Mouse (Mus musculus) hindbrain, postnatal 0 days (tissue): ENCODE measurements at regions not wholly inside any gene's neighbourhood (a gene's known extent, or its start where the extent isn't known, plus 50 kb on each side); places are given as distances from the start of the nearest gene placed in this dataset.

ENCODE experiments used
- ATAC-seq: fragments of 200-750 bp; cut with Nextera tagmentation; 2 replicates; pipeline ENCODE4 v1.8.0; 2017; ENCODE audit warnings: mild to moderate bottlenecking, moderate TSS enrichment, moderate library complexity
- DNase-seq: peaks from one replicate; pipeline ENCODE4 v3.0.0-alpha.2; 2015; ENCODE audit warnings: low spot score
- H3K27ac ChIP-seq: fragments of 300-500 bp; sonication (generic); 2 replicates; pipeline ENCODE4 v1.5.1; 2014; ENCODE audit warnings: mild to moderate bottlenecking
- H3K27me3 ChIP-seq: fragments of 300-500 bp; sonication (generic); 2 replicates; pipeline ENCODE4 v1.6.1; 2014; ENCODE audit warnings: low read length, mixed read lengths; ENCODE audit not compliant: insufficient read depth
- H3K36me3 ChIP-seq: fragments of 300-500 bp; sonication (generic); 2 replicates; pipeline ENCODE4 v1.6.1; 2014; ENCODE audit warnings: low read length, mixed read lengths; ENCODE audit not compliant: insufficient read depth
- H3K4me1 ChIP-seq: fragments of 300-500 bp; sonication (generic); 2 replicates; pipeline ENCODE4 v1.6.1; 2014; ENCODE audit warnings: antibody characterized with exemption, low read length, mixed read lengths; ENCODE audit not compliant: insufficient read depth
- H3K4me2 ChIP-seq: fragments of 300-500 bp; sonication (generic); 2 replicates; pipeline ENCODE4 v1.6.1; 2014; ENCODE audit warnings: low read depth, mild to moderate bottlenecking, low read length, moderate library complexity, mixed read lengths
- H3K4me3 ChIP-seq: fragments of 300-500 bp; sonication (generic); 2 replicates; pipeline ENCODE4 v1.5.1; 2014; ENCODE audit warnings: low read length
- H3K9ac ChIP-seq: fragments of 300-500 bp; sonication (generic); replicated peaks from 2 replicates; pipeline ENCODE4 v1.6.1; 2014; ENCODE audit warnings: mild to moderate bottlenecking, low read length, moderate library complexity, mixed read lengths
- H3K9me3 ChIP-seq: fragments of 300-500 bp; sonication (generic); 2 replicates; pipeline ENCODE4 v1.6.1; 2016; ENCODE audit warnings: low read length, mixed read lengths
- CTCF ChIP-seq: IDR thresholded peaks from 2 replicates; pipeline ENCODE4 v1.5.1; 2016; ENCODE audit warnings: antibody characterized with exemption, control low read depth, low read depth
- WGBS: fragments of 180-500 bp; shearing (Covaris S2); extraction: QIAGEN DNeasy Blood & Tissue Kit; methylation state at CpG from one replicate; pipeline ENCODE4 v1.1.7; 2014; 5-methylcytosine and 5-hydroxymethylcytosine counted together

GRCm38 (mm10) chr9:87784872-87785271 is 53.8 kb upstream of the Tbx18 start:
- no peaks in the 10 kb centered on the region for H3K4me1 ChIP-seq
- no peak overlapping the region for H3K4me2 ChIP-seq
- H3K9ac ChIP-seq: no peak overlapping the region
- no peak overlapping the region for H3K27ac ChIP-seq
- no peaks in the 10 kb centered on the region for H3K27me3 ChIP-seq
- H3K9me3 ChIP-seq: no peaks in the 10 kb centered on the region
- ATAC-seq: no peak
- DNase-seq: no peak
- 38% methylated on average over 1 of the region's 1 CpGs for WGBS
- no peaks in the 10 kb centered on the region for H3K36me3 ChIP-seq
- no peak overlapping the region for H3K4me3 ChIP-seq
- no peak for TF ChIP-seq CTCF

- no peak for DNase-seq
- H3K9me3 ChIP-seq: no peaks in the 10 kb centered on the region
- 83% methylated on average over 2 of the region's 2 CpGs for WGBS
- no peak overlapping the region for H3K9ac ChIP-seq
- H3K27ac ChIP-seq: no peak overlapping the region
- TF ChIP-seq CTCF: no peak
- no peak overlapping the region for H3K4me3 ChIP-seq
- H3K27me3 ChIP-seq: no peaks in the 10 kb centered on the region
- no peak overlapping the region for H3K4me2 ChIP-seq
- ATAC-seq: no peak
- H3K36me3 ChIP-seq: no peaks in the 10 kb centered on the region
- H3K4me1 ChIP-seq: no peaks in the 10 kb centered on the region
Measured at GRCm38 (mm10) chr9:87811746-87812145, 80.7 kb upstream of the Tbx18 start.

- no peak overlapping the region for H3K4me2 ChIP-seq
- H3K36me3 ChIP-seq: no peaks in the 10 kb centered on the region
- H3K9me3 ChIP-seq: no peaks in the 10 kb centered on the region
- no peak overlapping the region for H3K9ac ChIP-seq
- H3K27me3 ChIP-seq: no peaks in the 10 kb centered on the region
- whole genome bisulfite sequencing: 76% methylated on average over 5 of the region's 5 CpGs
- no peak for ATAC-seq
- no peaks in the 10 kb centered on the region for H3K4me1 ChIP-seq
- no peak overlapping the region for H3K4me3 ChIP-seq
- no peak overlapping the region for H3K27ac ChIP-seq
- no peak for TF ChIP-seq CTCF
- no peak for DNase-seq
Measured at GRCm38 (mm10) chr9:87822276-87822675, 91.2 kb upstream of the Tbx18 start.

- Histone ChIP-seq H3K9ac (no peak overlapping the region), H3K4me3 (no peak overlapping the region), H3K9me3 (no peaks in the 10 kb centered on the region), H3K4me1 (no peaks in the 10 kb centered on the region), H3K27me3 (no peaks in the 10 kb centered on the region), H3K36me3 (no peaks in the 10 kb centered on the region), H3K4me2 (no peak overlapping the region), H3K27ac (no peak overlapping the region)
- no peak for ATAC-seq
- no peak for DNase-seq
- 77% methylated on average over 8 of the region's 8 CpGs for WGBS
- TF ChIP-seq CTCF: no peak
Measured at GRCm38 (mm10) chr9:87824691-87825230, 93.7 kb upstream of the Tbx18 start.

- TF ChIP-seq CTCF: no peak
- ATAC-seq: no peak
- DNase-seq: peak; percentile 64
- H3K9ac ChIP-seq: no peak overlapping the region
- WGBS: 39% methylated on average over 6 of the region's 6 CpGs
- H3K4me2 ChIP-seq: peak overlapping the region; percentile 10; the same call in 1 of the 2 replicates
- H3K4me3 ChIP-seq: no peak overlapping the region
- H3K4me1 ChIP-seq: no peaks in the 10 kb centered on the region
- no peaks in the 10 kb centered on the region for H3K9me3 ChIP-seq
- H3K27me3 ChIP-seq: no peaks in the 10 kb centered on the region
- no peak overlapping the region for H3K27ac ChIP-seq
- H3K36me3 ChIP-seq: no peaks in the 10 kb centered on the region
Measured at GRCm38 (mm10) chr9:87843898-87844297, 112.8 kb upstream of the Tbx18 start.

GRCm38 (mm10) chr9:87844453-87844852 is 113.4 kb upstream of the Tbx18 start:
- no peak overlapping the region for H3K9ac ChIP-seq
- no peak for TF ChIP-seq CTCF
- H3K27me3 ChIP-seq: no peaks in the 10 kb centered on the region
- H3K4me3 ChIP-seq: no peak overlapping the region
- no peaks in the 10 kb centered on the region for H3K36me3 ChIP-seq
- H3K27ac ChIP-seq: no peak overlapping the region
- ATAC-seq (no peak), DNase-seq (no peak)
- no peaks in the 10 kb centered on the region for H3K9me3 ChIP-seq
- H3K4me1 ChIP-seq: no peaks in the 10 kb centered on the region
- 85% methylated on average over 2 of the region's 2 CpGs for WGBS
- H3K4me2 ChIP-seq: no peak overlapping the region

GRCm38 (mm10) chr9:87848882-87849281 is 117.8 kb upstream of the Tbx18 start:
- ATAC-seq (no peak), DNase-seq (no peak)
- no peaks in the 10 kb centered on the region for H3K4me1 ChIP-seq
- TF ChIP-seq CTCF: no peak
- 74% methylated on average over 5 of the region's 5 CpGs for WGBS
- no peak overlapping the region for H3K4me2 ChIP-seq
- no peak overlapping the region for H3K27ac ChIP-seq
- H3K27me3 ChIP-seq: no peaks in the 10 kb centered on the region
- H3K9ac ChIP-seq: no peak overlapping the region
- no peaks in the 10 kb centered on the region for H3K9me3 ChIP-seq
- H3K36me3 ChIP-seq: no peaks in the 10 kb centered on the region
- H3K4me3 ChIP-seq: no peak overlapping the region
